Mouse (Mus musculus) ES-E14 (cell line): ENCODE data around the gene Hmgcl.

ENCODE experiments used
- CHD2 ChIP-seq: IDR thresholded peaks from 2 replicates; pipeline ENCODE4 v1.6.1; 2014; ENCODE audit warnings: mild to moderate bottlenecking, low read depth, low read length, inconsistent platforms
- HCFC1 ChIP-seq: IDR thresholded peaks from 2 replicates; pipeline ENCODE4 v1.6.1; 2012; ENCODE audit warnings: low read length, inconsistent platforms, borderline replicate concordance; ENCODE audit not compliant: insufficient read depth
- MAFK ChIP-seq: IDR thresholded peaks from 2 replicates; pipeline ENCODE4 v1.6.1; 2014; ENCODE audit warnings: mild to moderate bottlenecking, low read depth, low read length, inconsistent platforms; ENCODE audit not compliant: insufficient read depth
- ZC3H11A ChIP-seq: IDR thresholded peaks from 2 replicates; pipeline ENCODE4 v1.6.1; 2012; ENCODE audit warnings: low read depth, mild to moderate bottlenecking, inconsistent platforms, low read length, borderline replicate concordance
- ZNF384 ChIP-seq: IDR thresholded peaks from 2 replicates; pipeline ENCODE4 v1.6.1; 2012; ENCODE audit warnings: low read depth, low read length, inconsistent platforms

GRCm38 (mm10) chr4:135984556-135984955 is 38.3 kb downstream of the Hmgcl start:
- TF ChIP-seq CHD2 (no peak), MAFK (no peak), ZC3H11A (no peak), HCFC1 (no peak), ZNF384 (no peak)
